15 mouse cellular contexts compared by ENCODE assay signal in the genomic region with DNA sequence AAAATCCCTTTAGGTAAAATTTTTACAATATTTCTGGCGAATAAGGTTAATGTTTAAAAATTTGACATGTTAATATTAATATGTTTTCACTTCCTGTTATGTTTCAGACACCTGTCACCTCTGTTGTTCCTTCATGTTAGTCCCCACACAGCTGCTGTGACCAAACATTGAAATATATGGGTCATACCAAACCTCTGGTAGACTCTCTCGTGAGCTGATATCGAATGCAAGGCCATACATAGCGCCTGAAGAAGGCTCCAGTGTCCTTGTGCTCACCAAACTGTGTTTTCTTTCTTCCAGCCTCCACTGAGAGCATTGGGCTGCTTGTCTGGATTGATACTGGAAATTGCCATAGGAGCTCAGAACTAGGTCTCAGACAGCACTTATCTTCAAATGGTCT.
"Had no signal": no experiment of that assay in that cellular context is flagged by ENCODE, and none has a peak within 500 bp of the region (broad histone marks: within the 10 kb centered on the region; RNA-seq: fewer than 3 reads in every experiment).

No protein-coding gene starts in this region.

- H3K27ac ChIP-seq: midbrain, embryonic 10.5 days; midbrain, embryonic 12.5 days; neural tube, embryonic 13.5 days; neural tube, embryonic 15.5 days had no signal

- H3K4me2 ChIP-seq: lung, embryonic 14.5 days; midbrain, embryonic 12.5 days; neural tube, embryonic 13.5 days; neural tube, embryonic 15.5 days had no signal

- H3K36me3 ChIP-seq: midbrain, embryonic 10.5 days; midbrain, embryonic 12.5 days; neural tube, embryonic 13.5 days; neural tube, embryonic 15.5 days had no signal

- H3K27me3 ChIP-seq: midbrain, embryonic 12.5 days; neural tube, embryonic 13.5 days; neural tube, embryonic 15.5 days had no signal

- H3K4me3 ChIP-seq: midbrain, embryonic 10.5 days; midbrain, embryonic 12.5 days; myocyte; neural tube, embryonic 13.5 days; neural tube, embryonic 15.5 days had no signal

- ATAC-seq: midbrain, embryonic 16.5 days had no signal

- H3K9ac ChIP-seq: lung, embryonic 14.5 days; midbrain, embryonic 12.5 days; neural tube, embryonic 13.5 days; neural tube, embryonic 15.5 days had no signal

- H3K9me3 ChIP-seq: midbrain, embryonic 10.5 days; midbrain, embryonic 12.5 days; neural tube, embryonic 13.5 days; neural tube, embryonic 15.5 days had no signal

- H3K4me1 ChIP-seq: neural tube, embryonic 13.5 days; neural tube, embryonic 15.5 days had no signal

- DNase-seq: lung, adult 18-20 months; lung, embryonic 14.5 days; lung, postnatal 10 days; lung, postnatal 4 days; midbrain, embryonic 14.5 days; right cerebral cortex, postnatal 14 days; thymus, adult 2 months; thymus, postnatal 14 days; thymus, postnatal 36 days had no signal
